Mouse (Mus musculus): ENCODE data around the gene Hsdl1. TPM values are rescaled to one million over a fixed set of nuclear protein-coding genes. Genes with fewer than 3 reads are reported as not detected.

Gene Hsdl1
- polyA plus RNA-seq, 1 experiment from 2014 or later = 26.8 TPM

DNA sequence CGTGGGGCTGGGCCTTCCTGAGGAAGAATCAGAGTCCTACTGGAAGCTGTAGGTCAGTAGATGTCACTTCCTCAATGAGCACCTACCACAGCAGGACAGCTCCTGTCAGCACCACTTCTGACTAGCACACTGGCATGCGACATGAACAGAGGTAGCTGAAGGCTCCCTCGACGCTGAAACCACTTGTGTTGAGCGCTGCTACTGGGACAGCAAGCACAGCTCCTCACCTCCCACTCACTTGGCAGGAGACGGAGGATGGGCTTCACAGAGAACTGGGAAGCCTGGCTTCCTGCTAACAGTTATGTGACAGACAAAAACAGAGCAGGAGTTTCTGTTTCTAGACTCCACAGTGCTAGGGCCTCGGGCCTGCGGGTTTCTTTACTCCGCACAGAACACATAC is 43.0 kb downstream of the Hsdl1 start:
- Histone ChIP-seq H3K9me3 (ENCODE audit: low read depth, low read length) (no peaks in the 10 kb centered on the region), H3K27ac (ENCODE audit: low read depth) (no peak overlapping the region), H3K4me1 (ENCODE audit: insufficient read depth) (no peaks in the 10 kb centered on the region), H3K36me3 (ENCODE audit: insufficient read depth) (peaks cover 99% of the 10 kb centered on the region), H3K4me2 (no peak overlapping the region), H3K9ac (no peak overlapping the region), H3K4me3 (ENCODE audit: low read depth, low read length) (no peak overlapping the region), H3K27me3 (ENCODE audit: insufficient read depth, low read length) (no peaks in the 10 kb centered on the region)
- ATAC-seq (ENCODE audit: insufficient read depth) (no peak), DNase-seq (no peak)
- 81% methylated on average over 9 of the region's 9 CpGs for WGBS
- no peak for TF ChIP-seq CTCF (IDR thresholded peaks at IDR 0.05; ENCODE audit: low read depth)

DNA sequence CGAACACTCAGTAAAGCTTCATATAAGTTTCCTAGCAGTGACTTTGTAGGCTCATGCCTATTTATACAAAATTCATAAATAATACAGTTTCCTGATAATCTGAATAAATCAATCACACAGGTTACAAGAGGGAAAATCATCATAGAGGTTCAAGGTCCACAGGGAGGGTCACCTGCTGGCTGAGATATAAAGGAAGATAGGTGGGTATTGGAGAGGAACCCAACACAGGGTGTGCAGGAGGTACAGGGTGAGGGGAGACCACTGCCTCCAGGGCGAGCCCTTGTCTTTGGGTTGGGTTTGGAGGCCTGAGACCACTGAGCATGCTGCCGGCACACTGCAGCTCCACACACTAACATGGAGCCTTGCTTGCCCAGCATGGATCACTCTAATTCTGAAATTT is 43.6 kb downstream of the Hsdl1 start:
- DNase-seq (no peak), ATAC-seq (ENCODE audit: insufficient read depth) (no peak)
- WGBS = 87% methylated on average over 3 of the region's 3 CpGs
- no peak overlapping the region for H3K4me2 ChIP-seq
- no peaks in the 10 kb centered on the region for H3K9me3 ChIP-seq (ENCODE audit: low read depth, low read length)
- no peaks in the 10 kb centered on the region for H3K4me1 ChIP-seq (ENCODE audit: insufficient read depth)
- no peaks in the 10 kb centered on the region for H3K27me3 ChIP-seq (ENCODE audit: insufficient read depth, low read length)
- no peak for TF ChIP-seq CTCF (IDR thresholded peaks at IDR 0.05; ENCODE audit: low read depth)
- H3K4me3 ChIP-seq (ENCODE audit: low read depth, low read length) = no peak overlapping the region
- H3K27ac ChIP-seq (ENCODE audit: low read depth) = no peak overlapping the region
- H3K36me3 ChIP-seq (ENCODE audit: insufficient read depth) = peaks cover 95% of the 10 kb centered on the region
- H3K9ac ChIP-seq = no peak overlapping the region

DNA sequence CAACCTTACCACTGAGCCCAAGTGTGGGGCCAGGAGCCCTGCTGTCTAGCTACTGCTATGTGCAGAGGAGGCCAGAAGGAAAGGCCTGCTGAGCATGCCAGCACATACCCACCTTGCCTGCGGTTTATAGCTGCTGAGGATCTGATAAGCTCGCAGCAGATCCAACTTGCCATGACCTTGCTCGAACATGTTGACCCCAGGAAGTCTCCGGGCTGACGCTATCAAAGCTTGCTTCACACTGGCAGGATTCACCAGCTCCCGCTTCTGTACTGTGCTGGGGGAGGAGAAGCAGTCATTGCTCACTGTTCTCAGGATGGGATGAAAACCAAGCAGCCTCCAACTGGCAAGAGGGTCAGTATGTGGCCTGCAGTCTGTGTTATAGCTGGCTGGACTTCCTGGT is 44.0 kb downstream of the Hsdl1 start:
- H3K27ac ChIP-seq (ENCODE audit: low read depth) = no peak overlapping the region
- H3K27me3 ChIP-seq (ENCODE audit: insufficient read depth, low read length) = no peaks in the 10 kb centered on the region
- H3K9me3 ChIP-seq (ENCODE audit: low read depth, low read length) = no peaks in the 10 kb centered on the region
- H3K9ac ChIP-seq = no peak overlapping the region
- WGBS = 80% methylated on average over 6 of the region's 6 CpGs
- ATAC-seq (ENCODE audit: insufficient read depth) = no peak
- H3K4me1 ChIP-seq (ENCODE audit: insufficient read depth) = no peaks in the 10 kb centered on the region
- DNase-seq = no peak
- no peak overlapping the region for H3K4me2 ChIP-seq
- H3K36me3 ChIP-seq (ENCODE audit: insufficient read depth) = peaks cover 92% of the 10 kb centered on the region
- no peak for TF ChIP-seq CTCF (IDR thresholded peaks at IDR 0.05; ENCODE audit: low read depth)
- no peak overlapping the region for H3K4me3 ChIP-seq (ENCODE audit: low read depth, low read length)

GRCm38 (mm10) chr8:119528762-119529161 is 46.2 kb downstream of the Hsdl1 start:
- H3K27ac ChIP-seq (ENCODE audit: low read depth) = no peak overlapping the region
- H3K4me1 ChIP-seq (ENCODE audit: insufficient read depth) = no peaks in the 10 kb centered on the region
- no peaks in the 10 kb centered on the region for H3K9me3 ChIP-seq (ENCODE audit: low read depth, low read length)
- DNase-seq = no peak
- peaks cover 91% of the 10 kb centered on the region for H3K36me3 ChIP-seq (ENCODE audit: insufficient read depth)
- no peak overlapping the region for H3K9ac ChIP-seq
- no peak for ATAC-seq (ENCODE audit: insufficient read depth)
- 90% methylated on average over 7 of the region's 7 CpGs for WGBS
- H3K27me3 ChIP-seq (ENCODE audit: insufficient read depth, low read length) = no peaks in the 10 kb centered on the region
- no peak for TF ChIP-seq CTCF (IDR thresholded peaks at IDR 0.05; ENCODE audit: low read depth)
- H3K4me3 ChIP-seq (ENCODE audit: low read depth, low read length) = no peak overlapping the region
- no peak overlapping the region for H3K4me2 ChIP-seq

- 72% methylated on average over 7 of the region's 7 CpGs for WGBS
- H3K27ac ChIP-seq (ENCODE audit: low read depth) = no peak overlapping the region
- no peak overlapping the region for H3K4me3 ChIP-seq (ENCODE audit: low read depth, low read length)
- DNase-seq = no peak
- H3K36me3 ChIP-seq (ENCODE audit: insufficient read depth) = peaks cover 96% of the 10 kb centered on the region
- H3K27me3 ChIP-seq (ENCODE audit: insufficient read depth, low read length) = no peaks in the 10 kb centered on the region
- no peaks in the 10 kb centered on the region for H3K9me3 ChIP-seq (ENCODE audit: low read depth, low read length)
- no peak overlapping the region for H3K4me2 ChIP-seq
- ATAC-seq (ENCODE audit: insufficient read depth) = no peak
- H3K9ac ChIP-seq = no peak overlapping the region
- no peaks in the 10 kb centered on the region for H3K4me1 ChIP-seq (ENCODE audit: insufficient read depth)
- peak; percentile 33 for TF ChIP-seq CTCF (IDR thresholded peaks at IDR 0.05; ENCODE audit: low read depth)
These were observed 54.9 kb downstream of the Hsdl1 start for GRCm38 (mm10) chr8:119520102-119520501.

- H3K9me3 ChIP-seq (ENCODE audit: low read depth, low read length) = no peaks in the 10 kb centered on the region
- no peak overlapping the region for H3K27ac ChIP-seq (ENCODE audit: low read depth)
- H3K4me3 ChIP-seq (ENCODE audit: low read depth, low read length) = no peak overlapping the region
- H3K27me3 ChIP-seq (ENCODE audit: insufficient read depth, low read length) = no peaks in the 10 kb centered on the region
- TF ChIP-seq CTCF (IDR thresholded peaks at IDR 0.05; ENCODE audit: low read depth) = no peak
- WGBS = 58% methylated on average over 5 of the region's 5 CpGs
- DNase-seq = no peak
- H3K9ac ChIP-seq = no peak overlapping the region
- H3K36me3 ChIP-seq (ENCODE audit: insufficient read depth) = peaks cover 99% of the 10 kb centered on the region
- no peak overlapping the region for H3K4me2 ChIP-seq
- ATAC-seq (ENCODE audit: insufficient read depth) = no peak
- no peaks in the 10 kb centered on the region for H3K4me1 ChIP-seq (ENCODE audit: insufficient read depth)
These were observed 58.3 kb downstream of the Hsdl1 start for GRCm38 (mm10) chr8:119516674-119517073.

DNA sequence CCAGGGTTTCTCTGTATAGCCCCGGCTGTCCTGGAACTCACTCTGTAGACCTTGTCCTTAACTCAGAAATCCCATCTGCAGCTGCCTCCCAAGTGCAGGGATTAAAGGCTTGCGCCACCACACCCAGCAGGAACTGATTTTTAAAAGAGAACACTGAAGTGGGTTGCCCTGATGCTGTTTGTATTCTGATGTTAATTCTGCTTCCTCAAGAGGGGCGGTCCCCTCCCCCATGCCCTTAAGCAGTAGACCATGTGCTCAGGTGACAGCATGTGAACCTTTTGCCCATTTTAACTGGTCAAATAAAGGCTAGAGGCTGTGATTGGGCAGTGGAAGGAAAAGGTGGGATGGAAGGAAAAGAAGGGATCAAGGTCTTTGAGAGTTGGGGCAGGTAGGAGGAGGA is 59.2 kb downstream of the Hsdl1 start:
- Histone ChIP-seq H3K36me3 (ENCODE audit: insufficient read depth) (peaks cover 99% of the 10 kb centered on the region), H3K4me2 (no peak overlapping the region), H3K27ac (ENCODE audit: low read depth) (no peak overlapping the region), H3K4me3 (ENCODE audit: low read depth, low read length) (no peak overlapping the region), H3K9ac (no peak overlapping the region), H3K4me1 (ENCODE audit: insufficient read depth) (no peaks in the 10 kb centered on the region), H3K9me3 (ENCODE audit: low read depth, low read length) (no peaks in the 10 kb centered on the region), H3K27me3 (ENCODE audit: insufficient read depth, low read length) (no peaks in the 10 kb centered on the region)
- no peak for ATAC-seq (ENCODE audit: insufficient read depth)
- no peak for DNase-seq
- no peak for TF ChIP-seq CTCF (IDR thresholded peaks at IDR 0.05; ENCODE audit: low read depth)
- 72% methylated on average over 3 of the region's 3 CpGs for WGBS

- H3K9ac ChIP-seq = no peak overlapping the region
- DNase-seq = no peak
- ATAC-seq (ENCODE audit: insufficient read depth) = no peak
- H3K4me3 ChIP-seq (ENCODE audit: low read depth, low read length) = no peak overlapping the region
- 90% methylated on average over 3 of the region's 3 CpGs for WGBS
- no peaks in the 10 kb centered on the region for H3K9me3 ChIP-seq (ENCODE audit: low read depth, low read length)
- H3K4me1 ChIP-seq (ENCODE audit: insufficient read depth) = no peaks in the 10 kb centered on the region
- H3K4me2 ChIP-seq = no peak overlapping the region
- peaks cover 99% of the 10 kb centered on the region for H3K36me3 ChIP-seq (ENCODE audit: insufficient read depth)
- H3K27me3 ChIP-seq (ENCODE audit: insufficient read depth, low read length) = no peaks in the 10 kb centered on the region
- no peak for TF ChIP-seq CTCF (IDR thresholded peaks at IDR 0.05; ENCODE audit: low read depth)
- no peak overlapping the region for H3K27ac ChIP-seq (ENCODE audit: low read depth)
These were observed 60.0 kb downstream of the Hsdl1 start for GRCm38 (mm10) chr8:119514940-119515339.

Measured in lung, embryonic 14.5 days (tissue).